Mouse (Mus musculus) ovary, postnatal 14 days (tissue): Measurements from ENCODE around the gene Tll1.

Experiments
- DNase-seq: peaks from one replicate; pipeline ENCODE4 v3.0.0; 2022; ENCODE audit warnings: low spot score

The Tll1 gene

GRCm38 (mm10) chr8:64206024-64206385 is at the start of gene Tll1:
Gene Tll1, minus strand, starts transcription at chr8:64206271.
- no peak for DNase-seq

GRCm38 (mm10) chr8:64238645-64239044 is 32.6 kb upstream of the Tll1 start:
- DNase-seq, result no peak

GRCm38 (mm10) chr8:64221600-64221999 is 15.5 kb upstream of the Tll1 start:
- DNase-seq, result no peak

GRCm38 (mm10) chr8:64217644-64218043 is 11.6 kb upstream of the Tll1 start:
- DNase-seq, result no peak

- DNase-seq, result no peak
Measured at GRCm38 (mm10) chr8:64216252-64216651, 10.2 kb upstream of the Tll1 start.

- no peak for DNase-seq
Measured at GRCm38 (mm10) chr8:64215374-64215773, 9.3 kb upstream of the Tll1 start.

GRCm38 (mm10) chr8:64214906-64215305 is 8.8 kb upstream of the Tll1 start:
- no peak for DNase-seq

- peak; percentile 27 for DNase-seq
Measured at GRCm38 (mm10) chr8:64206411-64206861, 365 bp upstream of the Tll1 start.

GRCm38 (mm10) chr8:64205321-64206023 is 599 bp downstream of the Tll1 start:
- peak; percentile 12 for DNase-seq

GRCm38 (mm10) chr8:64204801-64205311 is 1.2 kb downstream of the Tll1 start:
- no peak for DNase-seq

- DNase-seq, result peak; percentile 10
Measured at GRCm38 (mm10) chr8:64204167-64204566, 1.9 kb downstream of the Tll1 start.

GRCm38 (mm10) chr8:64198326-64198725 is 7.7 kb downstream of the Tll1 start:
- DNase-seq, result no peak

- DNase-seq, result no peak
Measured at GRCm38 (mm10) chr8:64193421-64193820, 12.7 kb downstream of the Tll1 start.

GRCm38 (mm10) chr8:64187881-64188280 is 18.2 kb downstream of the Tll1 start:
- DNase-seq, result no peak

- DNase-seq, result no peak
Measured at GRCm38 (mm10) chr8:64176931-64177330, 29.1 kb downstream of the Tll1 start.

GRCm38 (mm10) chr8:64174916-64175315 is 31.2 kb downstream of the Tll1 start:
- DNase-seq, result no peak

GRCm38 (mm10) chr8:64173759-64174158 is 32.3 kb downstream of the Tll1 start:
- no peak for DNase-seq

- DNase-seq, result no peak
Measured at GRCm38 (mm10) chr8:64152899-64153891, 52.9 kb downstream of the Tll1 start.

GRCm38 (mm10) chr8:64152216-64152804 is 53.8 kb downstream of the Tll1 start:
- no peak for DNase-seq

- DNase-seq, result no peak
Measured at GRCm38 (mm10) chr8:64136593-64136992, 69.5 kb downstream of the Tll1 start.

GRCm38 (mm10) chr8:64107190-64107589 is 98.9 kb downstream of the Tll1 start:
- no peak for DNase-seq

- DNase-seq, result no peak
Measured at GRCm38 (mm10) chr8:64073396-64073795, 132.7 kb downstream of the Tll1 start.
